Mouse (Mus musculus): ENCODE measurements around the gene Zfp963. TPM values are rescaled to one million over a fixed set of nuclear protein-coding genes. Genes with fewer than 3 reads are reported as not detected.

Gene Zfp963
- 6.5 and 8.6 TPM in 2 replicates for polyA plus RNA-seq (2015; fragmentation: Nextera tagmentation; extraction: Ambion mirVana)

DNA sequence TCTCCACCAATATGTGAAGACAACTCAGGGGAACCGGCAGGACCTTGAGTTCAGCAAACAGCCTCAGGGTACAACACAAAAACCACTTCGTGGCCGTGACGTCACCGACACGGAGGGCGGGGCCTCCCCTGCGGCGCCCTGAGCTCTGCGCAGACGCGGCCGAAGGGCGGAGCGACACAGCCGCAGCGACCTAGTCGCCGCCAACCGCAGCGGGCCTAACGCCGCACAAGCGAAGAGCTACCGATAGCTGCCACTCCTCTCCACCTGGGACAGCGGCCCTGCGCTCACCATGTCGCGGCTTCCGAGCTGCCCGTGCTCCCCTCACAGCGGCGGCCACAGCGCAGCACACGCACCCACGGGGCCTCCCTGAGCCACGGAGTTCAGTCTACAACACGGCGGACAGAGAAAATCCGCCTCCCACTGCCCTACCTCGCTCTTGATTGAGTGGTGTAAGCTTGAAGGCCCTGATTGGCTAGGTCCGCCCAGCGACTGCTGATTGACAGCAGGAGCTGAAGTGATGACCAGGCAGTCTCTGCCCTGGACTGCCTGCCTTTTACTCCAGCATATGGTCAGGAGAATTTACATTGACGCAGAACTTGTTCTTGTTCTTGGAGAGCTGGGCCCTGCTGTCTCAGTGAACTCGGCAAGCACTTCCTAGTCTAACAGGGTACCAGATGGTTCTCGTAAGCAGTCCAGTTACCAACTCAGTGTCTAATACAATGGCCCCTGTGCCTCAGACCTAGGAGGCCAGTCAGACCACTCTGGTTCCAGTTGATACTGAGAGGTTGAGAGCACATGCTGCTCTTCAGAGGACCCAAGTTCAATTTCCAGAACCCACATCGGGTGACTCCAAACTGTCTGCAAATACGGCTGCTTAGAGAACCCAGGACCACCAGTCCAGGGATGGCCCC is at the start of gene Zfp963:
Gene Zfp963, minus strand, starts transcription at position 427 of the 911 bp plus-strand sequence.
- 4% methylated on average over 40 of the region's 48 CpGs for WGBS
- Histone ChIP-seq H3K4me3 (ENCODE audit: low read length) (peak within 1 kb of the TSS; percentile 62), H3K9me3 (ENCODE audit: control insufficient read depth, low read length) (no peaks in the 10 kb centered on the region), H3K27ac (ENCODE audit: low read depth, low read length) (peak within 1 kb of the TSS; percentile 98), H3K27me3 (replicated peaks; ENCODE audit: control insufficient read depth, insufficient read depth, low read length) (no peaks in the 10 kb centered on the region), H3K36me3 (ENCODE audit: control insufficient read depth, insufficient read depth, low read length) (no peaks in the 10 kb centered on the region), H3K4me1 (ENCODE audit: control insufficient read depth, insufficient read depth, low read depth, low read length) (peaks cover 10% of the 10 kb centered on the region), H3K4me2 (ENCODE audit: low read length) (peak within 1 kb of the TSS; percentile 63), H3K9ac (ENCODE audit: low read depth, low read length) (peak within 1 kb of the TSS; percentile 86)
- peak; percentile 99 for ATAC-seq

DNA sequence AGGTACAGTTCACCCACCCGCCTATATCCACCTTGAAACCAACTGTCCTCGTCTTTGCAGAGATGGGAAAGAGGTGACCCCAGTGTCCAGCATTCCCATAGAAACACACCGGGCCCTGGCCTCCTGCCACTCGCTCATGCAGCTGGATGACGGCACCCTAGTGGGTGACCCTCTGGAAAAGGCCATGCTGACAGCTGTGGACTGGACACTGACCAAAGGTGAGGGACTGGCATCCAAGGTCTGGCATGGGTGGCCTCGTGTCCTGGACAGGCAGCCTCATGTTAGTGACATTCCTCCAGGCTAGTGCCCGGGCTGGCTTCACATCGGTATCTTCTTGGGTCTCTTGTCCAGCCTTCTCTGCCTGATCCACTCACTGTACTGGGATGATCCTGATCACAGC is 49.5 kb upstream of the Zfp963 start:
- Histone ChIP-seq H3K27ac (ENCODE audit: low read depth, low read length) (no peak overlapping the region), H3K4me1 (ENCODE audit: control insufficient read depth, insufficient read depth, low read depth, low read length) (no peaks in the 10 kb centered on the region), H3K4me3 (ENCODE audit: low read length) (no peak overlapping the region), H3K27me3 (replicated peaks; ENCODE audit: control insufficient read depth, insufficient read depth, low read length) (no peaks in the 10 kb centered on the region), H3K9me3 (ENCODE audit: control insufficient read depth, low read length) (no peaks in the 10 kb centered on the region), H3K9ac (ENCODE audit: low read depth, low read length) (no peak overlapping the region), H3K36me3 (ENCODE audit: control insufficient read depth, insufficient read depth, low read length) (peaks cover 75% of the 10 kb centered on the region), H3K4me2 (ENCODE audit: low read length) (no peak overlapping the region)
- no peak for ATAC-seq
- 91% methylated on average over 8 of the region's 8 CpGs for WGBS

GRCm38 (mm10) chr8:69797661-69798060 is 47.9 kb upstream of the Zfp963 start:
- no peaks in the 10 kb centered on the region for H3K9me3 ChIP-seq (ENCODE audit: control insufficient read depth, low read length)
- H3K4me2 ChIP-seq (ENCODE audit: low read length), result no peak overlapping the region
- no peak overlapping the region for H3K27ac ChIP-seq (ENCODE audit: low read depth, low read length)
- H3K4me3 ChIP-seq (ENCODE audit: low read length), result no peak overlapping the region
- ATAC-seq, result no peak
- no peak overlapping the region for H3K9ac ChIP-seq (ENCODE audit: low read depth, low read length)
- H3K36me3 ChIP-seq (ENCODE audit: control insufficient read depth, insufficient read depth, low read length), result peaks cover 67% of the 10 kb centered on the region
- peaks cover 7% of the 10 kb centered on the region for H3K4me1 ChIP-seq (ENCODE audit: control insufficient read depth, insufficient read depth, low read depth, low read length)
- WGBS, result 94% methylated on average over 10 of the region's 10 CpGs
- no peaks in the 10 kb centered on the region for H3K27me3 ChIP-seq (replicated peaks; ENCODE audit: control insufficient read depth, insufficient read depth, low read length)

- Histone ChIP-seq H3K4me3 (ENCODE audit: low read length) (no peak overlapping the region), H3K4me2 (ENCODE audit: low read length) (no peak overlapping the region), H3K9me3 (ENCODE audit: control insufficient read depth, low read length) (no peaks in the 10 kb centered on the region), H3K4me1 (ENCODE audit: control insufficient read depth, insufficient read depth, low read depth, low read length) (peaks cover 15% of the 10 kb centered on the region), H3K9ac (ENCODE audit: low read depth, low read length) (no peak overlapping the region), H3K36me3 (ENCODE audit: control insufficient read depth, insufficient read depth, low read length) (peaks cover 58% of the 10 kb centered on the region), H3K27me3 (replicated peaks; ENCODE audit: control insufficient read depth, insufficient read depth, low read length) (no peaks in the 10 kb centered on the region), H3K27ac (ENCODE audit: low read depth, low read length) (no peak overlapping the region)
- ATAC-seq, result no peak
- 97% methylated on average over 16 of the region's 16 CpGs for WGBS
Measured at GRCm38 (mm10) chr8:69796721-69797345, 47.1 kb upstream of the Zfp963 start.

GRCm38 (mm10) chr8:69794901-69795300 is 45.1 kb upstream of the Zfp963 start:
- Histone ChIP-seq H3K27ac (ENCODE audit: low read depth, low read length) (no peak overlapping the region), H3K36me3 (ENCODE audit: control insufficient read depth, insufficient read depth, low read length) (peaks cover 42% of the 10 kb centered on the region), H3K4me1 (ENCODE audit: control insufficient read depth, insufficient read depth, low read depth, low read length) (peaks cover 22% of the 10 kb centered on the region), H3K9me3 (ENCODE audit: control insufficient read depth, low read length) (no peaks in the 10 kb centered on the region), H3K4me3 (ENCODE audit: low read length) (no peak overlapping the region), H3K27me3 (replicated peaks; ENCODE audit: control insufficient read depth, insufficient read depth, low read length) (no peaks in the 10 kb centered on the region), H3K9ac (ENCODE audit: low read depth, low read length) (no peak overlapping the region), H3K4me2 (ENCODE audit: low read length) (no peak overlapping the region)
- no peak for ATAC-seq
- WGBS, result 90% methylated on average over 6 of the region's 6 CpGs

GRCm38 (mm10) chr8:69794096-69794495 is 44.3 kb upstream of the Zfp963 start:
- Histone ChIP-seq H3K9ac (ENCODE audit: low read depth, low read length) (no peak overlapping the region), H3K9me3 (ENCODE audit: control insufficient read depth, low read length) (no peaks in the 10 kb centered on the region), H3K36me3 (ENCODE audit: control insufficient read depth, insufficient read depth, low read length) (peaks cover 34% of the 10 kb centered on the region), H3K4me1 (ENCODE audit: control insufficient read depth, insufficient read depth, low read depth, low read length) (peaks cover 24% of the 10 kb centered on the region), H3K27ac (ENCODE audit: low read depth, low read length) (no peak overlapping the region), H3K4me2 (ENCODE audit: low read length) (no peak overlapping the region), H3K4me3 (ENCODE audit: low read length) (no peak overlapping the region), H3K27me3 (replicated peaks; ENCODE audit: control insufficient read depth, insufficient read depth, low read length) (no peaks in the 10 kb centered on the region)
- 90% methylated on average over 3 of the region's 3 CpGs for WGBS
- ATAC-seq, result no peak

DNA sequence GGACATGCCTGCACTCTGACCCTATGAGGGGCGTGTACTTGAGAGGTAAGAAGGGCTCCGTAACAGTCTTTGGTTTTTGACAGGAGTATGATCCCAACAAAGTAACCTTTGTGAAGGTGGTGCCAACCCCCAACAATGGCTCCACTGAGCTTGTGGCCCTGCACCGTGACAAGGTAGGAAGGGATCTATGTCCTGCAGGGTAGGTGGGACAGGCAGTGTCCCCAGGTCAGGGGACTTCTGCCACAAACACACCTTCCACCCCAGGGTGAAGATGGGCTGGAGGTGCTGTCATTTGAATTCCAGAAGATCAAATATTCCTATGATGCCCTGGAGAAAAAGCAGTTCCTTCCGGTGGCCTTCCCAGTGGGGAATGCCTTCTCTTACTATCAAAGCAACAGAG is 43.9 kb upstream of the Zfp963 start:
- no peak for ATAC-seq

GRCm38 (mm10) chr8:69791415-69792068 is 41.8 kb upstream of the Zfp963 start:
- 1% methylated on average over 38 of the region's 48 CpGs for WGBS
- Histone ChIP-seq H3K36me3 (ENCODE audit: control insufficient read depth, insufficient read depth, low read length) (peaks cover 12% of the 10 kb centered on the region), H3K4me1 (ENCODE audit: control insufficient read depth, insufficient read depth, low read depth, low read length) (peaks cover 24% of the 10 kb centered on the region), H3K9me3 (ENCODE audit: control insufficient read depth, low read length) (no peaks in the 10 kb centered on the region), H3K4me3 (ENCODE audit: low read length) (peak overlapping the region; percentile 97), H3K9ac (ENCODE audit: low read depth, low read length) (peak overlapping the region; percentile 90), H3K4me2 (ENCODE audit: low read length) (peak overlapping the region; percentile 67), H3K27me3 (replicated peaks; ENCODE audit: control insufficient read depth, insufficient read depth, low read length) (no peaks in the 10 kb centered on the region), H3K27ac (ENCODE audit: low read depth, low read length) (peak overlapping the region; percentile 77)
- peak; percentile 82 for ATAC-seq

More for the DNA sequence above, 43.9 kb upstream of the Zfp963 start:
- 92% methylated on average over 4 of the region's 4 CpGs for WGBS
- H3K27me3 ChIP-seq (replicated peaks; ENCODE audit: control insufficient read depth, insufficient read depth, low read length), result no peaks in the 10 kb centered on the region
- H3K4me2 ChIP-seq (ENCODE audit: low read length), result no peak overlapping the region
- H3K9me3 ChIP-seq (ENCODE audit: control insufficient read depth, low read length), result no peaks in the 10 kb centered on the region
- H3K4me3 ChIP-seq (ENCODE audit: low read length), result no peak overlapping the region
- no peak overlapping the region for H3K27ac ChIP-seq (ENCODE audit: low read depth, low read length)
- H3K4me1 ChIP-seq (ENCODE audit: control insufficient read depth, insufficient read depth, low read depth, low read length), result peaks cover 24% of the 10 kb centered on the region
- no peak overlapping the region for H3K9ac ChIP-seq (ENCODE audit: low read depth, low read length)
- H3K36me3 ChIP-seq (ENCODE audit: control insufficient read depth, insufficient read depth, low read length), result peaks cover 30% of the 10 kb centered on the region
